Mouse (Mus musculus) skeletal muscle tissue, adult 2 months (tissue): Measurements from ENCODE around the gene Snx29.

Experiments
- DNase-seq: peaks from one replicate; pipeline ENCODE4 v3.0.0-alpha.2; 2012; ENCODE audit warnings: low read depth, low spot score

Snx29 gene

DNA sequence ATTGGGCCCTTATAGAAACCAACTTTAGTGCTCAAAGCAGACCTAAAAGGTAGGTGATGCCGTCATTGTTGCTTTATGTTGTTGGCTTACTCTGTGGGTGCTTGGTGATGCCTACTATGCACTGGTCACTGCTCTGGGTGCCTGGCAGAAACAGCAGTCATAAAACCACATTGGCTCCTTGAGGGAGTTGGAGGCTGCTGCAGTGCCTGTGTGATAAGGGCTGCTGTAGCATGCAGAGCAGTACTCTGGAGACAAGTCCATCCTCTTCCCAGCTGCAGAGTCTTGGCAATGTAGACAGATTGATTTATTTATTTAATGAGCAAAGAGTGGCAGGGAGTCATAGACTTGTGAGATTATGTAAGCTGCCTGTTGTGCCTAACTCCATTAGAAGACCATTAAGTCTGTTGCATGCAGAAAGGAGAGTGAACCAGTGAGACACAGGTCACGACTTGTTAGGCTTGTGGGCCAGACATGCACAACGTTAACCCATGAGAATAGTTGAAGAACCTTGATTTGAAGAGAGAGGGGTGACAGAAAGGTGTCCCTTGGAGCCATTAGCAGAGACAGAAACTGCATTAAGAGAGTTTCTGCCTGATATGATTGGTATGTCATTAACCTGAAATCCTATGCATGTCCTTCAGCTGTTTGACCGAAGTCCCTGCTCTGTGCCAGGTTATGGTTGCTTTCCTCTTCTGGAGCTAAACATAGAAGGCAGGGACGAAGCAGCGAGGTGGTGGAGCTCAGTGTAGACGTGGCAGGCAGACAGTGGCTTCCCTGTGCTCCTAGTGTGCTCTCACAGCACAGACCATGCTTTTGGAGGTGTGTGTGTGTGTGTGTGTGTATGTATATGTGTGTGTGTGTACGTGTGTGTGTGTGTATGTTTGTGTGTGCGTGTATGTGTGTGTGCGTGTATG, 267.3 kb downstream of the Snx29 start:
- no peak for DNase-seq

DNA sequence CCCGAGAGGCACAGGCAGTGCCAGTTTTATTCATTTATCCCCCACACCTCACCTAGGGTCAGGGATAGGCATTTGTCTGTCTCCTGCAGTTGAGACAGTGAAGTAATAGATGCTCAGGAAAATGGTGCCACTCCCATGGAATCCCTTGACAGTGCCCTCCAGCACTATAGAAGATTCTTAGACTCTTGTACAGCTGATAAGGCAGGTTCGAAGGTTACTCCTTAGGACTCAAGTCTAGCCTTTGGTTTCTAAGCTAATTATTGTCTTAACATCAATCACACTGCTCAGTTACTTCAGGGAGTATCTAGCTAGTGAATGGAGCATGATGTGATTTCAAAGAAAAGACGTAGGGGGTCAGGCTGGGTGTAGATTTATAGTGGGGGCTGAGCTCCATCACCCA, 273.9 kb downstream of the Snx29 start:
- no peak for DNase-seq

DNA sequence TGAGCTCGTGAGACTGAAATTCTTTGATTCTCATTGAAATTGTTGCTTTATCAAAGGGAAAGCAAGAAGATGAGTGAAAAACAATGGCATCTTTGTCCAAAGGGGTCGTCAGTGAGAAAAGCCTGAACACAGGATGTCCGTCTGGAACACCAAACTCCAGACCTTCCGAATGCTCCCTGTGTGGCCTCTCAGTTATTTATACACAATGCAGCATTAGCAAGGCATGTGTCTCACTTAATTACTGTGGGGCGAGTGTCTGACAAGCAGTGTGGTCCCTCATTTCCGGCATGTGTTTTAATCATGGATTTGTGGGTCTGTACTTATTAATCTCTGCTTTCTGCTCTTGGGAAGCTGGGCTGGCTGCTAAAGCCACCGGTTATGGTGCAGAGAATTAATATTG, 275.1 kb downstream of the Snx29 start:
- DNase-seq: no peak

DNA sequence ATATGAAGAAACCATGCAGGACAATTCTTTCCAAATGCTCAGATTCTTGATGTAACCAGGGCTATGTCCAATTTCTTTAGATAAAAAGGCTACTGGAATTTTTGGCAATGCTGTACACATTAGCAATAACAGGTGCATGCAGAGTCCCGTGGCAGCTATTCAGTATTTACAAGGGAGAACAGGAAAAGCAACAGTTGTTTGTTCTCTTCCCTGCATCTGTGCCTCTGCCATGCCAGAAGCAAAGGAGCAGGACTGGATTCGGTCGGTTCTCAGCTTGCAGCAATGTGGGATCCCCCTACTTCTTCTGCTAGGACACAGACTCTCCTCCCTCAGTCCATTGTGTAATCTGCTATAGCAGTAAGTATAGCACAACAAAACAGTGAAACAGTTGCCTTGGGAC, 276.8 kb downstream of the Snx29 start:
- DNase-seq: no peak

DNA sequence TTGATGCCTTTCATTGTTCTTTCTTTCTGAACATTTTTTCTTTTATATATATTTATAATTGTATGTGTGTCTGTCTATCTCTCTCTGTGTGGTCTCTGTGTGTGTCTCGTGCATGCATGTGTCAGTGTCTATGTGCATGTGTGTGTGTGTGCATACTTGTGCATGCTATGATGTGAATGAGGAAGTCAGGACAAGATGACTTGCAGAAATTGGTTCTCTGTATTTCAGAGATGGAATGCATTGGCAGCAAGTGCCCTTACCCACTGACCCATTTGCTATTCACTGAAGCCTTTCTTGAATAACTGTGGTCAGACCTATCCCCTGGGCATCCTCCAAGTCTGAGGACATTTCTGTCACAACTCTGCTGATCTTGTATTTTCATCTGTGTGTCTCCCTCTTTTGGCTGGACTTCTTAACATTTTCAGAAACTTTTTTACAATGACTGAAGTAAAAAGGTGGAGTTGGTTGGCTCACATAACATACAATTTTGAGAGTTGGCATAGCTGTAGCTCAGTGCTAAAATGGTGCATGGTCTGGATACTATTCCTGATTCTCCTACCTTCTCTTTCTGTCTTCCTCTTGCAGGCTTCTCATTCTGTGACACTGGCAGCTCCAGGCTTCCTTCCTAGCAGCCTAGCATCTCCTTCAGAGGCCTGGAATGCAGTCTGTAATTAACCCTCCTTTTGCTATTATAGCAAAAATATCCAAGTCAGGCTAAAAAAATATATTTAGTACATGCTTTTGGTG, 278.8 kb downstream of the Snx29 start:
- DNase-seq: no peak

DNA sequence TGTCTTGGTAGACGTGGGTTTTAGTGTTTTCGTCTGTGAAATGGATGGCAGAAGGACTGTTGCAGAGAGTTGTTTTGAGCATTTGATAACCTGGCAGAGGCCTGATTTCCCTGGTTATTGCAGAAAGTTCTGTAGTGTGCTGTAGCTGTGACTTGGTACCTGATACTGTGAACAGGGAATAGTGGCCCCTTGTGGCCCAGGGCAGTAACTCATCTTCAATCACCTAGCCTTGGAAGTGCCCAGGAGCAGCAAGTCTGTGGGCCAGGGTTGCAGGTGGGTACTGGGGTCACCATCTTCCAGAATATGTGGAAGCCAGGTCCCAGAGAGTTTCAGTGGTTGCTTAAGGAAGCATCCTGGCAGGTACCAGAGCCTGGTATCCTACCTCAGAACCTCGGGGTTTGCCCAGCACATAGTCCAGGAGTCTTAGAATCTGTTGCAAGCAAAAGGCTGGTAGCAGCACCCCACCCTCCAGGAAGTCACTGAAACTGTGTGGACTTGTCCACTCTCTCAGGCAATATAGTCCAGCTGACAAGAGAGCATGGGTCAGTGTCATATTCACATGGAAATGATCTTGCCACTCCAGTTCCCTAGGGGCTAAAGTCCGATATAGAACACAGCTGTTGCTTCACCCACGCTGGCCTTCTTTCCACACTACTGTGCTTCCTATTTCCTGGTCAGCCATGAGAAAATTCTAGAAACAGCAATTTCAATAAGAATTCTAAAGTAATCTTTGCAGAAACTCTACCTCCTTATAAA, 281.1 kb downstream of the Snx29 start:
- DNase-seq: peak; percentile 74

DNA sequence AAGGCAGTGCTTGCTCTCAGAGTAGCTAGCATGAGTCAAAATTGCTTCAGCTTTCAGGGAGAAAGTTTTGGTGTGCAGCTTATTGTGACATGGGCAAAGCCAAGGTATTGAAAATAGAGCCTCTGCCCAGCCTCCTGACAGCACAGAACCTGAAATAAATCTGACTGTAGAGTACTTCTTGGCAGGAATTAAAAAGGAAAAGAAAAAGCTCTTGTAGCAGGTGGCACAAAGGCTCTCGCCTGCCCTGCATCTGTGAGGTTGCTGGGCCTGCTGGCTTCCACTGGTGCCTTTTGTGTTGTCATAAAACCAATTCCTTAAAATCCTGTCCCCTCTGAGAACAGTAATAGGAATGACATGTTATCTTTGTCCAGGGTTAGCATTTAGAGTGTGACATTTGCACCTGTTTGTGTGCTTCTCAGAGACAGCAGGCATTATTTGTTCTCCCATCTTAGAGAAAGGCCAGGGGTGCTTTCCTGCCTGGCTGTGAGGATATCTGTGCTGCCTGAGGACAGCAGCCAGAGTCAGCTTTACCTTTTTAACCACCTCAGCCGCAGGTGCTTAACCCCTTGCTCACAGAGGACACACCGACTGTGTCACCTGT, 289.9 kb downstream of the Snx29 start:
- no peak for DNase-seq

DNA sequence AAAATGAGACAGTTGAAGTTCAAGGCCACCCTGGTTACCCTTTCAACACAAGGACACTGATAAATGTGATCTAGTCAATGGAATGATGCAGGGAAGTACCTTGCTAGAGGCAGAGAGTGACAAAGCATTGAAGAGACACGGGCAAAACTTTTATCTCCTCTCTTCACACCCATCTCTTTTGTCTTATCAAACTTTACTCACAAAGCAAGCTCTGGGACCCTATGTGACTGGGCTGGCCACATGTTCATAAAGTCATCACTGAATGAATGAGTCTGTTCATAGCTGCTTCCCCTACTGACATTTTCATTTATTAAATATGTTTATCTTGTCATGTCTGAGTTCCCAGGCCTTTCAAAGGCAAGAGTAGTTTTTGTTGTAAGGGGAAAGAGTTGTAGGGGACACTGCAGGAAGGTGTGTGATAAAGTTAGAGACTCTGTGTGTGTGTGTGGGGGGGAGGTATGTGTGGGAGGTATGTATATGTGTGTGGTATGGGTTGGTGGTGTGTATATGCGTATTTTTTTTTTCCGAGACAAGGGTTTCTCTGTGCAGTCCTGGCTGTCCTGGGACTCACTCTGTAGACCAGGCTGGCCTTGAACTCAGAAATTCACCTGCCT, 291.8 kb downstream of the Snx29 start:
- no peak for DNase-seq

DNA sequence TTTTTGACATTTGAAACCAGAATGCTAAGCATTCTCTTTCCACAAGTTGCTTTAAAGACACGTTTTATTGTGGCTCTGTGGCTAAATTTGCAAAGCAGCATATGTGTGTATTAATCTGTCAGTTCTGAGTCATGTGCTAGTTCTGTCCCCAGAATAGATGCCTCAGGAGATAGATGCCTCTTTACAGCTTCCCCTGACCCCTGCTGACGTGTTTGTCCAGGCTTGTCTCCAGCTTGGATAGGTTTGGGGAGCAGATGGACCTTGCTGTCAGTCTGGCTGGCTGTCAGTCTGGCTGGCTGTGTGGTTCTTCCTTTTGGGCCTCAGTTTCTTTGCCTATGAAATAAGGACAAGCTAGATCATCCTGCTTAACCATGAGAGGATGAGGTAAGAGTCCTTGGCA, 292.9 kb downstream of the Snx29 start:
- peak; percentile 52 for DNase-seq

DNA sequence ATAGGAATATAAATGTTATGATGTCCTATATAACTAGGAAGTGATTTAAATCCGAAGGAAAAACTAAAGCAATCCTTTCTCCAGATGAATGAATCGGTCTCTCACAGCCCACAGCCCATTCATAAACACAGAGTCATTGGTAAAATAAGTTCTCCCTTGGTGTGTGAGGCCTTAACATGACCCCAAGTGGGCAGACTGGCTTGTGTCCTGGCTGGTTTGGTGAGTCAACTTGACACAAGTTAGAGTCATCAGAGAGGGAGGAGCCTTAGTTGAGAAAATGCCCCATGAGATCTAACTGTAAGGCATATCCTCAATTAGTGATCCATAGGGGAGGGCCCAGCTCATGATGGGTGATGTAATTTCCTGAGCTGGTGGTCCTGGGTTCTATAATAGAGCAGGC, 297.2 kb downstream of the Snx29 start:
- DNase-seq: no peak

DNA sequence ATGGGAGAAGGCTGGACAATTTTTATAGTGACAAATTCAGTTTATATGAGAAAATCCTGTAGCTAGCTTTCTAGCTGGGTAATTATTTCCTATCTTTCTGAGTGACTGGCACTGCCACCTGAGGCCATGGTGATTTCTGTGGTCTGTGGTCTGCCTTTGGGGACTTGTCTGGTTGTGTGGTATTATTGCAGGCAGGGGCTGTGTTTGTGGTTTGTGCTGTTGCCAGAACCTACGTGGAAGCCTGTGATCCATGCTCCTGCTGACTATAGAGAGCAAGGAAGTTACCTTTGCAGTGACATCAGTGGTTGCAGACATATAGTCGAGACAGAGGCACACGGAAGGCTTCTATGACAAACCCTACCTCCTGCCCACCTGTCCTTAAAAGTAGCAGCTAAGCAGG, 298.3 kb downstream of the Snx29 start:
- no peak for DNase-seq

DNA sequence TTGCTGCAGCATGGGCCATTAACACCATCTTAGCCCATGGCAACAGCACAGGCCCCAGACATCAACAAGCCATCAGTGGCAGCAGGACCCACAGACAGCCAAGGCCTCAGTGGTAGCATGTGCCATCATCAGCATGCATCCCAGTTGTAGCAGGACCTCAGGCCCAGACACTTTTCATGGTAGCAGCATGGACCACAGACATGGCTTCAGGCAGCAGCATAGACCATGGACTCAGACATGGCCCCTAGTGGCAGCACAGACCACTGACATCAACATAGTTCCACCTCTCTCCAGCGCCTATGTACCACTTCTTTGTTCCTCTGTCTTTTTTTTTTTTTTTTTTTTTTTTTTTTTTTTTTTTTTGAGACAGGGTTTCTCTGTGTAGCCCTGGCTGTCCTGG, 299.0 kb downstream of the Snx29 start:
- no peak for DNase-seq

DNA sequence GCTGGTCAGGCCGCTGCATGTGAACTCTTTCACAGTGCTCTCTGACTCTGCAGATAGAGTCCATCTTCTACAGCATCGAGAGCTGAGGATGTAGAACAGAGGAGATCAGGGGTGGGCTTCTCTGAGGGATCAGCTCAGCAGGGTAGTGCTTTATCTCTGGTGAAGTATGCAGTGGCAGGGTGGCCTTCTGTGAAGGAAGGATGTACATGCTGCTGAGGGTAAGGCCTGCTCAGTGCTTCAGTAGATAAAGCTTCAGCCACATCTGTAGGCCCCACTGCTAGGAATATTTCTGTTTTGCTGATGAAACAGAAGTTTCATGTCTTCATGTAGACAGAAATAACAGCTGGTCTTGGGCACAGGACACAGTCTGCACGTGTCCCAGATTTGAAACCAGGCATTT, 300.3 kb downstream of the Snx29 start:
- DNase-seq: no peak

DNA sequence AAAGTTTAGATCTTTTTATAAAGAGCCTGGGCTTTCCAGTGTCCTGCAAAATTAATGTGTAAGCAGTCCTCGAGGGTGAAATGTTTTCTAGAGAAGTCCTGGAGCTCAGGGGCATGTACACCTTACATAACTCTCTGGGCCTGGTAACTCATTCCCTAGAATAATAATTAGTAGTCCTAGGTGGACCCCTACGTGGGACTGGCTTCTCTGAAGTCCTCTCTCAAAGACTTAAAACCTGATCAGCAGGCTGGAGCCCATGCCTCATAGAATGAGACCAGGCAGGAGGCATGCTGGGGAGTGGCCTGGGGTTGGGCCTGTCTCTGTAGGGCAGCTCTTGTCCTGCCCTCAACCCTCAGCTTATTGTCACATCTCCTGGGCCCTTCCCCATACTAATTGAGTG, 301.4 kb downstream of the Snx29 start:
- DNase-seq: no peak

DNA sequence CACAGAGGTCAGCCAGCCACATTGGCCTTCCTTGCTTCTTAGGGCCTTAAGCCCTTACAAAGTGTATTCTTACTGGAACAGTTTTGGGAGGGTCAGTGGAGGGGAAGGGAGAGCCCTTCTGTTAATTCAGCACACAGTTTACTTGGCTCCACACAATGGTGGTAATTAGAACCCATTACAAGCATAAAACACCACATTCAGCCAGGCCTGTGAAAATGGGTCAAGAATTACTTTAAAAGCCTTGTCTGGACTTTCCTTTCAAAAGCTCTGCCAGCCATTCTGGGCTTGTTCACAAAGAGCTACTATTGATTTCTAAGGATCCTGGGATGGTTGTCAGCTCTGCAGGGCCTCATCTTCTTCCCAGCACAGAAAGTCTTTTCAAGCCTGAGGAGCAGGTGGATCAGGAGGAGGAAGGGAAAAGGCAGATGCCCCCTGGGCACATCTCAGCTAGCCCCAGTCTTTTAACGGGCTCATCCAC, 303.3 kb downstream of the Snx29 start:
- DNase-seq: no peak

DNA sequence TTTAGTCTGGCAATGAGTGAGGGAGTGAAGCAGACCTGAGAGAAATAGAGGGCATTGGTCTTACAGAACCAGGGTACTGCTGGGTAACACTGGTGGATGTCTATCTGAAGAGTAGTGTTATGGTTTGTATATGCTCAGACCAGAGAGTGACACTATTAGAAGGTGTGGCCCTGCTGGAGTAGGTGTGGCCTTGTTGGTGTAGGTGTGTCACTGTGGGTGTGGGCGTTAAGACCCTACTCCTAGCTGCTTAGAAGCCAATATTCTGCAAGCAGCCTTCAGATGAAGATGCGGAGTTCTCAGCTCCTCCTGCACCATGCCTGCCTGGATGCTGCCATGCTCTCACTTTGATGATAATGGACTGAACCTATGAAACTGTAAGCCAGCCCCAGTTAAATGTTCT, 303.9 kb downstream of the Snx29 start:
- DNase-seq: no peak

DNA sequence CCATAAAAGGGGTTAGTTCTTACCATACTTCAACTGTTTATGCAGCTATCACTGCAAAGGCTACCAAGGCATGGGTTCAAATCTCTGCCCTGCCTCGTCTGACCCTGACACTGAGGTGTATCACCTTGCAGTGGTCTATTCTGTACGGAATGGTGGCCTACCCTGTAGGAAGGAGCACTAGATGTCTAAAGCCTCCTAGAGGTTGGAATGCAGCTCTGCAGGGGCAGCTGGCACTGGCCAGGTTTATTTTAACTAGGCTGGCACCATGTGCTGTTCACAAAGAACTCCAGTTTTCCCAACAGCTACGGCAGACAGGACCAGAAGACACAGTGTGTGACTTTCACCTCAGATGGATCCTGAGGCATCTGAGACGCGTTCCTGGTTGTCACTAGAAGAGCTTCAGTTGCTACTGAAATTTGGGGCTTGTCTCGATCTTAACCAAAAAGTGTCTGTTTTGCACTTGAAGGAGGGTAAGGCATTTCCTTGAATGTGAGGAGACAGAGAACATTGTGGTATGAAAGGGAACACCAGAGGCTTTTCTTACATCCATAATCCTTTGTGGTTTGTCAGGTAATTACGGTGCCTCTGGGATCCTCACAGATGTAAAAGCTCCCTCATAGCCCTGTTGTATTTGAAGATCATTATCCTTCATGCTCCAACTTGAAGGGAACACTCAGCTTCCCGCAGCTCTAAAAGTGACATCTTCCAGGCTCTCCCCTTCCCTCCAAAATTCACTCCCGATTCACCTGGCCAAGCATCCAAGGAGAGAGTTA, 305.3 kb downstream of the Snx29 start:
- no peak for DNase-seq

DNA sequence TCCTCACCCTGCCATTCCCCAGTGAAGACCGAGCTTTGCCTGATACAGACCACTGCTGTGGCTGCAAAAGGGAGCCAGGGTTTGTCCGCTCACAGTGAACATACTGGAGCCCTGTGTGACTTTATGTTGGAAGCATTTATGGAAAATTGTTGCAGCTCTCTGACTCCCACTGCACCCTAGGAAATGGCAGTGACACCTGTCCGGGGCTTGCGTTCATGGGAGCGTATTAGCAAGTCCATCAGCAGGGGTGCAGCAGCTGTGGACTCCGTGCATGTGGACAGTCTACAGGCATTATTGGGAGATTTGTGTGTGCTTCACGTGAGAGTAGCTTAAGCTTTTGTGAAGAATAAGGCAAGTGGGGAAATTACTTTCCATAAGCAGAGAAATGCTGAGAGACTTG, 307.0 kb downstream of the Snx29 start:
- DNase-seq: no peak

DNA sequence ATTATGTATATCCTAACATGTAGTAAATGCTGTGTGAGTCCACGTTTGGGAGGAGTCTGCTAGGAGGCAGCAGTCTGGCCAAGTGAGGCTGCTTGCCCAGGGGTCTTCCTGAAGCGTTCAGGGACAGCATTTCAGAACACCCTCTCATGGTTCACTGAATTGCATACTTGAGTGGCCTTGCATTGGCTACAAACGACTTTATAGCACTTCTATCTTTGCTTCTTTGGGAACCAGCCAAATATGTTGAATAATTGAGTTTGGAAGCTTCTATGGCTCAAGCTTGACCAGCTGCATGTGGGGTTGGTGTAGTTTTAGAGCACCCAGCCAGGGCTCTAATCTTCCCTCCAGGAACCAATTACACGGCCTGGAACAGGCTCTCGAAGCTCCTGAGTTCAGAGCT, 307.8 kb downstream of the Snx29 start:
- no peak for DNase-seq

DNA sequence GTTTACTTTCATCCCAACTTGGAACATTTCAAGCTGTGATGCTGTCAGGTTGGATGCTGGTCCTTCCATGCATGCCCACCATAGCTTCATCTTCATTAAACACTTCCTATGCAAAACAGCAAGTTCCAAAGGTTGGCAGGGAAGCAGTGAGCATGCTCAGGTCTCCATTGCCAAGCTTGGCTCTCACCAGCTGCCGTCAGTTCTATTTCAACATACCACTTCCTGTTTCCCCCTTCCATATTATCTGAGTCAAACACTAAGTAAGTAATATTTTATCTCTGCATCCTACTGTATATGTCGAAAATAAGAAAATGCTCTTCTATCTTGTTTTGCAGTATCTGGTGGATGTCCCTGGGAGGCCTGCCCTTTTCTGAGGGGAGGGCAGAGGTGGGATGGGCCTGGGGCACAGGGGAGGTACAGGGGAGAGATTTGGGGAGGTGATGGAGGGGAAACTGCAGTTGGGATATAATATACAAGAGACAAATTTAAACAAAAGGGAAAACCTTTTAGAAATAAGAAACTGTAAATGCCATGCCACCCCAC, 309.6 kb downstream of the Snx29 start:
- DNase-seq: no peak
